Mouse (Mus musculus): ENCODE measurements at regions not wholly inside any gene's neighbourhood (a gene's known extent, or its start where the extent isn't known, plus 50 kb on each side); places are given as distances from the start of the nearest gene placed in this dataset.
"Not testable (repeated sequence)": the region's sequence is repeated elsewhere in the genome, so short reads cannot be mapped to it uniquely, and the experiment has no call there.

GRCm38 (mm10) chr11:42903459-42904012 is 132.0 kb upstream of the Gm9972 start:
- WGBS, result 80% methylated on average over 5 of the region's 5 CpGs
- Histone ChIP-seq H3K27me3 (no peaks in the 10 kb centered on the region), H3K4me1 (no peaks in the 10 kb centered on the region), H3K4me2 (no peak overlapping the region), H3K27ac (no peak overlapping the region), H3K9ac (no peak overlapping the region), H3K9me3 (replicated peaks) (no peaks in the 10 kb centered on the region), H3K36me3 (ENCODE audit: poor library complexity, severe bottlenecking) (no peaks in the 10 kb centered on the region), H3K4me3 (no peak overlapping the region)
- no peak for ATAC-seq

- WGBS, result 77% methylated on average over 2 of the region's 2 CpGs
These were observed 130.0 kb upstream of the Gm9972 start for GRCm38 (mm10) chr11:42905561-42905960.

GRCm38 (mm10) chr11:42906020-42906419 is 129.5 kb upstream of the Gm9972 start:
- Histone ChIP-seq H3K36me3 (ENCODE audit: poor library complexity, severe bottlenecking) (no peaks in the 10 kb centered on the region), H3K27ac (no peak overlapping the region), H3K9ac (no peak overlapping the region), H3K4me3 (no peak overlapping the region), H3K4me1 (no peaks in the 10 kb centered on the region), H3K9me3 (replicated peaks) (no peaks in the 10 kb centered on the region), H3K27me3 (no peaks in the 10 kb centered on the region), H3K4me2 (no peak overlapping the region)
- WGBS, result 89% methylated on average over 3 of the region's 3 CpGs
- no peak for ATAC-seq

More at GRCm38 (mm10) chr11:42905561-42905960, 130.0 kb upstream of the Gm9972 start:
- H3K9me3 ChIP-seq (replicated peaks), result no peaks in the 10 kb centered on the region
- no peak overlapping the region for H3K27ac ChIP-seq
- no peak for ATAC-seq
- no peak overlapping the region for H3K4me2 ChIP-seq
- no peaks in the 10 kb centered on the region for H3K27me3 ChIP-seq
- H3K36me3 ChIP-seq (ENCODE audit: poor library complexity, severe bottlenecking), result no peaks in the 10 kb centered on the region
- H3K9ac ChIP-seq, result no peak overlapping the region
- no peak overlapping the region for H3K4me3 ChIP-seq
- no peaks in the 10 kb centered on the region for H3K4me1 ChIP-seq

- 74% methylated on average over 2 of the region's 2 CpGs for WGBS
- Histone ChIP-seq H3K36me3 (ENCODE audit: poor library complexity, severe bottlenecking) (no peaks in the 10 kb centered on the region), H3K27ac (no peak overlapping the region), H3K9ac (no peak overlapping the region), H3K4me3 (no peak overlapping the region), H3K27me3 (no peaks in the 10 kb centered on the region), H3K4me2 (no peak overlapping the region), H3K9me3 (replicated peaks) (no peaks in the 10 kb centered on the region), H3K4me1 (no peaks in the 10 kb centered on the region)
- ATAC-seq, result no peak
These were observed 118.9 kb upstream of the Gm9972 start for GRCm38 (mm10) chr11:42916421-42917181.

GRCm38 (mm10) chr11:42919221-42919620 is 116.3 kb upstream of the Gm9972 start:
- no peaks in the 10 kb centered on the region for H3K36me3 ChIP-seq (ENCODE audit: poor library complexity, severe bottlenecking)
- no peaks in the 10 kb centered on the region for H3K27me3 ChIP-seq
- H3K4me3 ChIP-seq, result no peak overlapping the region
- no peaks in the 10 kb centered on the region for H3K4me1 ChIP-seq
- H3K27ac ChIP-seq, result no peak overlapping the region
- ATAC-seq, result no peak
- no peaks in the 10 kb centered on the region for H3K9me3 ChIP-seq (replicated peaks)
- H3K9ac ChIP-seq, result no peak overlapping the region
- WGBS, result 95% methylated on average over 1 of the region's 1 CpGs
- no peak overlapping the region for H3K4me2 ChIP-seq

- no peak overlapping the region for H3K4me2 ChIP-seq
- H3K27ac ChIP-seq, result no peak overlapping the region
- 83% methylated on average over 5 of the region's 5 CpGs for WGBS
- no peaks in the 10 kb centered on the region for H3K4me1 ChIP-seq
- no peaks in the 10 kb centered on the region for H3K27me3 ChIP-seq
- H3K4me3 ChIP-seq, result no peak overlapping the region
- no peaks in the 10 kb centered on the region for H3K36me3 ChIP-seq (ENCODE audit: poor library complexity, severe bottlenecking)
- H3K9me3 ChIP-seq (replicated peaks), result no peaks in the 10 kb centered on the region
- peak; percentile 82; the same call in 1 of the 2 replicates for ATAC-seq
- H3K9ac ChIP-seq, result no peak overlapping the region
These were observed 108.4 kb upstream of the Gm9972 start for GRCm38 (mm10) chr11:42927156-42927555.

GRCm38 (mm10) chr11:42928916-42929315 is 106.6 kb upstream of the Gm9972 start:
- Histone ChIP-seq H3K9me3 (replicated peaks) (no peaks in the 10 kb centered on the region), H3K4me1 (no peaks in the 10 kb centered on the region), H3K27me3 (no peaks in the 10 kb centered on the region), H3K4me3 (no peak overlapping the region), H3K36me3 (ENCODE audit: poor library complexity, severe bottlenecking) (no peaks in the 10 kb centered on the region), H3K9ac (no peak overlapping the region), H3K4me2 (no peak overlapping the region), H3K27ac (no peak overlapping the region)
- 79% methylated on average over 3 of the region's 3 CpGs for WGBS
- 0 out of 2 replicates have a peak, but pooled peaks have one; percentile 21 for ATAC-seq

GRCm38 (mm10) chr11:42939271-42939670 is 96.3 kb upstream of the Gm9972 start:
- H3K36me3 ChIP-seq (ENCODE audit: poor library complexity, severe bottlenecking); H3K27me3 ChIP-seq; H3K4me1 ChIP-seq; H3K4me3 ChIP-seq; H3K9ac ChIP-seq; ATAC-seq; H3K4me2 ChIP-seq; H3K27ac ChIP-seq; H3K9me3 ChIP-seq (replicated peaks): not testable (repeated sequence)
- 88% methylated on average over 4 of the region's 4 CpGs for WGBS

- Histone ChIP-seq H3K9ac (no peak overlapping the region), H3K4me3 (no peak overlapping the region), H3K27me3 (no peaks in the 10 kb centered on the region), H3K36me3 (ENCODE audit: poor library complexity, severe bottlenecking) (no peaks in the 10 kb centered on the region), H3K9me3 (replicated peaks) (no peaks in the 10 kb centered on the region), H3K4me1 (no peaks in the 10 kb centered on the region), H3K4me2 (no peak overlapping the region), H3K27ac (no peak overlapping the region)
- no peak for ATAC-seq
- WGBS, result 86% methylated on average over 3 of the region's 3 CpGs
These were observed 94.0 kb upstream of the Gm9972 start for GRCm38 (mm10) chr11:42941561-42941960.

GRCm38 (mm10) chr11:42942284-42942683 is 93.3 kb upstream of the Gm9972 start:
- Histone ChIP-seq H3K9me3 (replicated peaks) (no peaks in the 10 kb centered on the region), H3K27ac (no peak overlapping the region), H3K9ac (no peak overlapping the region), H3K27me3 (no peaks in the 10 kb centered on the region), H3K4me2 (no peak overlapping the region), H3K36me3 (ENCODE audit: poor library complexity, severe bottlenecking) (no peaks in the 10 kb centered on the region), H3K4me3 (no peak overlapping the region), H3K4me1 (no peaks in the 10 kb centered on the region)
- no peak for ATAC-seq
- 85% methylated on average over 3 of the region's 3 CpGs for WGBS

GRCm38 (mm10) chr11:42944573-42944972 is 91.0 kb upstream of the Gm9972 start:
- H3K27me3 ChIP-seq, result no peaks in the 10 kb centered on the region
- H3K4me3 ChIP-seq, result no peak overlapping the region
- no peaks in the 10 kb centered on the region for H3K9me3 ChIP-seq (replicated peaks)
- no peaks in the 10 kb centered on the region for H3K36me3 ChIP-seq (ENCODE audit: poor library complexity, severe bottlenecking)
- H3K4me2 ChIP-seq, result no peak overlapping the region
- whole genome bisulfite sequencing, result 85% methylated on average over 3 of the region's 3 CpGs
- ATAC-seq, result no peak
- H3K27ac ChIP-seq, result no peak overlapping the region
- H3K9ac ChIP-seq, result no peak overlapping the region
- no peaks in the 10 kb centered on the region for H3K4me1 ChIP-seq

GRCm38 (mm10) chr11:42949823-42950222 is 85.7 kb upstream of the Gm9972 start:
- no peaks in the 10 kb centered on the region for H3K27me3 ChIP-seq
- H3K36me3 ChIP-seq (ENCODE audit: poor library complexity, severe bottlenecking), result no peaks in the 10 kb centered on the region
- H3K27ac ChIP-seq, result no peak overlapping the region
- no peak overlapping the region for H3K4me2 ChIP-seq
- H3K4me1 ChIP-seq, result no peaks in the 10 kb centered on the region
- no peak overlapping the region for H3K9ac ChIP-seq
- no peak for ATAC-seq
- H3K4me3 ChIP-seq, result no peak overlapping the region
- H3K9me3 ChIP-seq (replicated peaks), result no peaks in the 10 kb centered on the region
- WGBS, result 90% methylated on average over 1 of the region's 1 CpGs

GRCm38 (mm10) chr11:42954169-42954568 is 81.4 kb upstream of the Gm9972 start:
- H3K4me3 ChIP-seq, result no peak overlapping the region
- H3K27ac ChIP-seq, result no peak overlapping the region
- H3K9me3 ChIP-seq (replicated peaks), result no peaks in the 10 kb centered on the region
- H3K4me1 ChIP-seq, result no peaks in the 10 kb centered on the region
- no peak overlapping the region for H3K4me2 ChIP-seq
- no peak for ATAC-seq
- H3K27me3 ChIP-seq, result no peaks in the 10 kb centered on the region
- 82% methylated on average over 5 of the region's 5 CpGs for WGBS
- H3K9ac ChIP-seq, result no peak overlapping the region
- H3K36me3 ChIP-seq (ENCODE audit: poor library complexity, severe bottlenecking), result no peaks in the 10 kb centered on the region

Measured in forebrain, embryonic 13.5 days (tissue).